Mouse (Mus musculus): Measurements from ENCODE around the gene F8.

Gene F8

DNA sequence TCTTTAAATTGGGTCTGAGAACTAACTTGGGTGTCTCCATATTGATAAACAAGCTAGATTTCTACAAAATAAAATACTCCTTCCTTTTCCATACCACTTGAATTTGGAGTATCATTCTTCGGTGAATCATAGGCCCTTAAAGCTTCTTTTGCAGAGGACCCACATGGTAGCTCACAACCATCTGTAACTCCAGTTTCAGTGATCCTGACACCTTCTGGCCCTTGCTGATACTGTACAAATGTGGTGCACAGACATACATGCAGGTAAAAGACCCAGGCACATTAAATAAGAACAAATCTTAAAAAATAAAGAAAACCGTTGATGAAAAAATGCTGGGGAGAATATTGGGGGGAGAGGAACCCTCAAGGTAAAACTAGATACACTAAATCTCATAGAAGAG lies 244.2 kb downstream of the F8 start:
- CTCF ChIA-PET = no interaction called here

DNA sequence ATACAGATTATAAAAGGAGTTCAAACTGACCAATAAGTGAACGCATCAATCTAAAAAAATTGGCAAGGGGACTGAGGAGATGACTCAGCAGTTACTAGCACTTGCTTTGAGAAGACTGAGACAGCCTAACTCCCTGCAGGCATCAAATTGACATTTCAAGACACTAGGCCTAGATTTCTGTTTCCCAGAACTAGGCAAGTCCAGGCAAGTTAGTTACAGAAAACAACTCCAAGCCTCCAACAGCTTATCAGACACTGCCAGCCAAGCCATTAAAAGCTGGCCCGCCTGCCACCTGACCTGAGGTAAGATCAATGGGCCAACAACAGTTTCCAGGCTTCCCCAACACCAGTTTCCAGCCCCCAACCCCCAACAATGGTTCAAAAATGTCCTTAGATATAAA lies 244.7 kb downstream of the F8 start:
- CTCF ChIA-PET = no interaction called here

DNA sequence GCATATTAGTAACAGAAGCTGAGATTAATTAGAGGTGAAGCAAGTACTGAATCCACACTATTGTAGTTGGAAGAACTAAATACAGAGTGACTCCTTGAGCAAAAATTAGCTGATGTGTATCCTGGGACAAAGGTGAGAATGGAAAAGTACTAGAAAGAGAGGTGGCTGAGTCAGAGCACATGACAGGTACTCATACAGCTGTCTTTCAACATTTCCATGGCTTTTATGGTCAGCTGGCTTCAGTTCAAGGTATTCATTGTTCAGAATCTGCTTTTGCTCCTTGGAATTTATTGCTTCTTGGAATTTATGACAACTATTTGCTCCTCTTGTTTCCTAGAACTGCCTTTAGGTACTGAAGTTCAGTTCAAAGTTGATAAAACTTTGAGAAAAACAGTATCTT lies 245.5 kb downstream of the F8 start:
- CTCF ChIA-PET = no interaction called here

DNA sequence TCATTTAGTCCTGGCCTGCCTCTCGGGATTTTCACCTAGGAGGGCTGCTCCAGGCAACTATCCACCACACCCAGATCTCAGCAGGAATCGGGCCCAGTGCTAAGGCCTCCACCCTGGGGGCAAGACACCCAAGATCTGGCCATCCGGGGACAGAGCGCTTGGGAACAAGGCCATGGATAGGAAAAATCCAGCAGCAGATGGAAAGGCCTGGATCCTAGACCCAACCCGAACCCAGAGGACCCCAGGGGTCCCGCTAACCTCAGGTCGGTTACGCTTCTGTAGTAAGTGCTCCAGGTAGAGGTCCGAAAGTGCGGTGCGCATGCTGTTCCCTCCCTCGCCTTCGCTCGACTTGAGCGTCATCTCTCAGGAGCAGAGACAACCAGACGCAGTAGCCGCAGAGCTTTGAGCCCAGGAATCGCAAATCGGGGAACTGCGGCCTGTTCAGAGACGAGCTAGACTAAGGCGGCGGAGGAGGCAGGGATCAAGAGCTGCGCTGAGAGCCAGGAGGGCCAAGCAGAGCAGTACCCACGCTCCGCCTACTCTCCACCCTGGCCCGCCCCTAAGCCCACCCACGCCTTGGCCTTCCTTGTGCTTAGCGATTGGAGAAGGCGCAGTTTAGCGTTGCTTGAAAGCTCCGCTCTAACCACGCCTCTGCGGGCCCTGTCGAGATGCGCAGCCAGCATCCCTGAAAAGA lies 251.8 kb downstream of the F8 start, which contains the start of gene Mpp1:
Gene Mpp1, minus strand, starts transcription at position 550 of the 694 bp plus-strand sequence.
- CTCF ChIA-PET = no interaction called here

DNA sequence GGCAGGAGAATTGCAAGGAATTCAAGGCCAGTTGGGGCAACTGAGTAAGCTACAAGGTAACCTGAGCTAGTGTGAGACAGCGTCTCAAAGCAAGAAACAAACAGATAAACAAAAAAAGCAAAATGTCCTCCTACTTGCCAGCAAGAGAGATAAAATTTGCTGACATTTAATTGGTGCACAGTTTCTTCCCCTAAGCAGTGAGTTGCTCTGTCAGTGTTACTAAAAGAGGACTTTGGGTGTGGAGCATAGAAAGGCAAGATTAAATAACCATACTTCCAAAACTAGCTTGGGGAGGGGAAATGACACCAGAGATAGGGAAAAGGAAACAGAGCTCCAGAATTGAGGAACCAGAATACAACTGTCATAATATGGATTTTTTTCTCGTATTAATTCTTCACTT lies 252.9 kb downstream of the F8 start:
- CTCF ChIA-PET = no interaction called here

DNA sequence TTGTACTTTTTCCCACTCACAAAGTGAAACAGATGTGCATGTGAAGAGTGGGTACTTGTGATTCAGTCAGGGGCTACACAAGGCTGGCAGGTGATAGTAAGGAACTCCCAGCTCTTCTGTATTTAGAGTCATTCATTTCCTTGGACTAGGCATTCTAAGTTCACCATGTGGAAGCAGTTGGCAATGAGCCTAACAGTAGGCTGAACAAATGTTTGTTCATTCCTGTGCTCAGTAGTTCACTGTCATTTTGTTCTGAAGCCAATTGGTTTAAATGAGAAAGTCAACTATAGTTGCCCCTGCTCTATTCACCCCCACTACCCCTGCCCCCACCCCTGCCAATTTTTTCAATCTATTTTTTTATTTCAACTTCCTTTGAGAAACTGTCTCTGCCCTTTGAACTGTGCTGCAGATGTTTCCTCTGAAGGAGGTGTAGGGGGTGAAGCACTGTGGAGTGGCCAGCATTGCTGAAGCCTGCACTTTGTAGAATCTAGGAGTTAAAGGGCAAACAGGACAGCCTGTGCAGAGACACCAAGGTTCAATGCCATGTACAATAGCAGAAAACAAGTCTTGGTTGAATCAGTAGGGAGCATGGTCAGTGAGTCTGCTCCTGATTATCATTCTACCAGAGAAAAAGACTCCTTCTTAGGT lies 254.0 kb downstream of the F8 start:
- CTCF ChIA-PET = no interaction called here

DNA sequence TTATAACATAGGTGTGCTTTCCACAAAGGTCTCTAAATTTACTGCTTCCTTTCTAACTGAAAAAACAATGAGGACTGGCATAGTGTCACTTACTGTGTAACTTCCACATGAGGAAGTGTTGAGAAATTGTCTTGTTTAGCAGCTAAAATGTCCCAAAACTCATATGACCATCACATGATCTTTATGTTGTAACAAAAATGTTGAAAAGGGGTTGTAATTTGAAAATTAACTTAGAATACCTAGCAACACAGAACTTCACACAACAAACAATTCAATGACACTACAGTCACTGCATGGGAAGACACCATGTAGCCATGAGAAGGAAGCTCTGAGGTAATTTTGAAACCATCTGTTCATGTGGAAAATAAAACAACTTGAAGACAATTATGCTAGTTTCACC lies 255.5 kb downstream of the F8 start:
- CTCF ChIA-PET = no interaction called here

DNA sequence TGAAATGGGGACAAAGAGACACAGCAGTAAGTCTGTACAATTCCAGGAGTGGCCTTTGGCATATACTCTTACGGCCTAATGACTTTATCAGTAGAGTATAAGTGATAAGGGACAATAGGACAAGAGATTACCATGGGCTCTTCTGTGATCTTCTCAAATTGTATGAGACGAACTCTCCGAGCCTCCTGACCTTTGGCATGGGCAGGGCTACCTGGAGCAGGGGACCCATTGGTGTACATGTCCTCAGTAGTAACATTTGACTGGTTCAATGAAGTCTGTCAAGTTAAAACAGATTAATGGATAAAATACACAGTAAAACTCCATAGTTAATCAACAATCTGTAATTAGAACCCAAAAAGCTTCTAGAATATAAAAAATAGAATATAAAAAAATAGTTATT lies 256.8 kb downstream of the F8 start:
- CTCF ChIA-PET = no interaction called here

Measured in spleen, embryonic (tissue).